Mouse (Mus musculus) neural tube, embryonic 13.5 days (tissue): Measurements from ENCODE around the gene Aadacl4. TPM values are rescaled to one million over a fixed set of nuclear protein-coding genes. Genes with fewer than 3 reads are reported as not detected.
"Not testable (repeated sequence)": the region's sequence is repeated elsewhere in the genome, so short reads cannot be mapped to it uniquely, and the experiment has no call there.

Source experiments
- ATAC-seq: fragments of 200-750 bp; cut with Nextera tagmentation; 2 replicates; pipeline ENCODE4 v1.8.0; 2017; ENCODE audit warnings: low read depth, mild to moderate bottlenecking, moderate TSS enrichment, moderate library complexity
- H3K27ac ChIP-seq: fragments of 300-500 bp; sonication (generic); replicated peaks from 2 replicates; pipeline ENCODE4 v1.5.1; 2015; ENCODE audit warnings: moderate library complexity, mild to moderate bottlenecking, inconsistent platforms
- H3K27me3 ChIP-seq: fragments of 300-500 bp; sonication (generic); 2 replicates; pipeline ENCODE4 v1.6.1; 2015; ENCODE audit warnings: mild to moderate bottlenecking, inconsistent platforms
- H3K36me3 ChIP-seq: fragments of 300-500 bp; sonication (generic); 2 replicates; pipeline ENCODE4 v1.6.1; 2015; ENCODE audit warnings: mild to moderate bottlenecking, inconsistent platforms
- H3K4me1 ChIP-seq: fragments of 300-500 bp; sonication (generic); replicated peaks from 2 replicates; pipeline ENCODE4 v1.6.1; 2015; ENCODE audit warnings: inconsistent platforms
- H3K4me2 ChIP-seq: fragments of 300-500 bp; sonication (generic); 2 replicates; pipeline ENCODE4 v1.6.1; 2015; ENCODE audit warnings: inconsistent platforms, mild to moderate bottlenecking, moderate library complexity
- H3K4me3 ChIP-seq: fragments of 300-500 bp; sonication (generic); 2 replicates; pipeline ENCODE4 v1.5.1; 2015; ENCODE audit warnings: mild to moderate bottlenecking, inconsistent platforms
- H3K9ac ChIP-seq: fragments of 300-500 bp; sonication (generic); 2 replicates; pipeline ENCODE4 v1.6.1; 2015; ENCODE audit warnings: moderate library complexity, mild to moderate bottlenecking, inconsistent platforms
- H3K9me3 ChIP-seq: fragments of 300-500 bp; sonication (generic); 2 replicates; pipeline ENCODE4 v1.6.1; 2016; ENCODE audit warnings: inconsistent platforms
- whole genome bisulfite sequencing: fragments of 180-500 bp; shearing (Covaris S2); methylation state at CpG from one replicate; pipeline ENCODE4 v1.1.7; 2015; 5-methylcytosine and 5-hydroxymethylcytosine counted together
- polyA plus RNA-seq: library from polyadenylated mRNA; unstranded; fragments of >200 nt; fragmentation: Nextera tagmentation; extraction: Ambion mirVana; gene quantifications from 2 replicates; pipeline ENCODE4 v1.2.1, GENCODE M21; 2015

Aadacl4 gene
- polyA plus RNA-seq: not detected in 2 replicates

DNA sequence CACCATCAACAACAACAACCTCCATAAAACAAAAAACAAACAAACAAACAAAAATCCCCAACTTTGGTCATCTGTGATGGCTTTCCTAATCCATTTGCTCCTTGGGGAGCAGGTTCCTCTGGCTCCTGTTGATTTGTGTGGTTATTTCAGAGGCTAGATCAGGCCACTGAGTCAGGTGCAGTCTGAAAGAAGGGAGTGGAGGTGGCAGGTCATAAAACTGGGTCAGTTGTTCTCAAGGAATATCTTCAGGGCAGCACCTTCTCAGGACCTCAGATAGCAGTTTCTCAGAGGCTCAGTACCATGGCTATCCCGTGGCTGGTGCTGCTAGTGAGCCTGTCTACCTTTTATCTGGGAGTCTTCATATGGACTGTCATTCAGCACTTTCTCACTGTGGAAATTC is at the start of gene Aadacl4:
TSS of gene Aadacl4 (plus strand) at position 301 of the 400 bp plus-strand sequence.
- H3K4me3 ChIP-seq: no peak within 1 kb of the TSS
- no peaks in the 10 kb centered on the region for H3K4me1 ChIP-seq
- no peak within 1 kb of the TSS for H3K9ac ChIP-seq
- H3K9me3 ChIP-seq: peaks cover 33% of the 10 kb centered on the region
- H3K27me3 ChIP-seq: no peaks in the 10 kb centered on the region
- H3K27ac ChIP-seq: no peak within 1 kb of the TSS
- H3K4me2 ChIP-seq: no peak within 1 kb of the TSS
- H3K36me3 ChIP-seq: no peaks in the 10 kb centered on the region
- no peak for ATAC-seq
- 50% methylated on average over 1 of the region's 1 CpGs for WGBS

DNA sequence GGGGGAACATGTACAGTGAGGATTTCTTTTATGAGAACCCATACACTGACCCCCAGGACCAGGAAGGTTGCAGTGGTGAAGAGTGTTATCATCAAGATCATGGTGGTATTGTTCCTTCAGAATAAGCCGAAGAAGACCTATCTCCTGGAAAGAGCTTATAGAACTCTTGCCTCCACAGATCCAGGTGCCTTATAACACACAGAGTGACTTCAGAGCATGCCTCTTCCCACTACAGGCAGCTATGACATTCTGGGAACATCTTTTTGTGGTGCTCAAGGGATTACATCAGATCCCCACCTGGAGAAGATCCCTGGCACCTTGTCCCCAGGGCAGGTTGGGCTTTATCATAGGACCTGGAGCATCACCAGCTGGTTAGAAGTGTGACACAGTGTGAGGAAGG is 48.5 kb upstream of the Aadacl4 start, which contains the start of gene Gm13124:
TSS of gene Gm13124 (minus strand) at position 101 of the 400 bp plus-strand sequence.
- 90% methylated on average over 1 of the region's 1 CpGs for WGBS
- Histone ChIP-seq H3K9me3 (peaks cover 33% of the 10 kb centered on the region), H3K4me1 (no peaks in the 10 kb centered on the region), H3K4me3 (no peak within 1 kb of the TSS), H3K9ac (no peak within 1 kb of the TSS), H3K4me2 (no peak within 1 kb of the TSS), H3K27ac (no peak within 1 kb of the TSS), H3K27me3 (no peaks in the 10 kb centered on the region), H3K36me3 (no peaks in the 10 kb centered on the region)
- no peak for ATAC-seq

DNA sequence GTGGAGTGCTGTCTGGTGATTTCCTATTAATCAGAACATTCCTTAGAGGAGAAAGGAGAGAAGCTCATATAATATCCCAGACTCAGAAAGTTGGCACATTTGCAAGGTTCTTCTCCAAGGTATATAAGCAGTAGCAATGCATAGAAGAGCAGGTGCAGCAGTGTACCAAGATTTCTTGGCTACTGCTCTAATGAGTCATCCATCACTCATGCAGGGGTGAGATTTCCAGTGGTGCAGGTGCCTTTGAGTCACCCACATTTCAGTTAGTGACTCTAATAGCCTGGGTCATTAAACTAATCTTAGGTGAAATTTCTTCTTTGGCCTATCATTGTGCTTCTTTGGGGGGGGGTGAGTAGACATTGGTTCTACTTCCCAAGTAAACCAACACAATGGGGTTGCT is 45.8 kb upstream of the Aadacl4 start:
- no peaks in the 10 kb centered on the region for H3K27me3 ChIP-seq
- no peaks in the 10 kb centered on the region for H3K4me1 ChIP-seq
- no peak overlapping the region for H3K9ac ChIP-seq
- no peak overlapping the region for H3K4me2 ChIP-seq
- no peak for ATAC-seq
- no peak overlapping the region for H3K4me3 ChIP-seq
- peaks cover 19% of the 10 kb centered on the region for H3K9me3 ChIP-seq
- H3K36me3 ChIP-seq: no peaks in the 10 kb centered on the region
- H3K27ac ChIP-seq: no peak overlapping the region

DNA sequence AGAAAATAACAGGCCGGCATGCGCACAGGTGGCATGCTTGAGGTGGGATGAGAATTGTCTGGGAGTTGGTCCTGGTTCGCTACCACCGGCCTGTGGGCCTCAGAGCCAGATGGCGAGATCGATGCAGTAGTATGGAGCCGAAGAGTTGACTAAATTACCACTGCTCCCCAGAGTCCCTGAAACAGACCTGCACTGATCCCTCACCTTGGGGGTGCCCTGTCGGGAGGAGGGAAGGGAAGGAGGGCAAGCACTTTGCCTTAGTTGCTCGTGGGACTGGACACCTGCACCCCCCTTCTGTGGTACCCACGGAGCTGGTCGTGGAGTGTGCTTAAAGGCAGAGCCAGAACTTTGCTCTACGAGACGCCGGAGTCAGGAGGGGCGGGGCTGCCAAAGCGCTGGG is 27.3 kb upstream of the Aadacl4 start:
- not testable (repeated sequence) for H3K4me3 ChIP-seq, H3K27ac ChIP-seq, H3K27me3 ChIP-seq, H3K4me1 ChIP-seq, ATAC-seq, H3K9ac ChIP-seq, H3K36me3 ChIP-seq, H3K4me2 ChIP-seq
- H3K9me3 ChIP-seq: peaks cover 42% of the 10 kb centered on the region
- 88% methylated on average over 14 of the region's 16 CpGs for whole genome bisulfite sequencing

DNA sequence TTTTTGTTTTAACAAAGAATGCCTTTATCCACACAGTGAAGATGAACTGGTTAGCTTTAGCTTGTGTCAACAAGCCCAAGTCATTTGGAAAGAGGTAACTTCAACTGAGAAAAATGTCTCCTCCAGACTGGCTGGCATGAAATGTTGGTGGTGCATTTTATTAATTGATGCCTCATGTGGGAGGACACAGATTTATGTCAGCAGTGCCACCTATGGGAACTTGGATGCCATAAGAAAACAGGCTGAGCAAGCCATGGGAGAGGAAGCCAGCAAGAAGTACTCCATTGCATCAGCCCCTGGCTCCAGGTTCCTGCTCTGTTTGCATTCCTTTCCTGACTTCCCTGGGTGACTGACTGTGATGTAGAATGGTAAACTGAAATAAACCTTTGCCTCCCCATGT is 20.7 kb upstream of the Aadacl4 start:
- no peak for ATAC-seq
- no peaks in the 10 kb centered on the region for H3K4me1 ChIP-seq
- H3K27ac ChIP-seq: no peak overlapping the region
- no peak overlapping the region for H3K4me3 ChIP-seq
- H3K36me3 ChIP-seq: no peaks in the 10 kb centered on the region
- peaks cover 32% of the 10 kb centered on the region for H3K9me3 ChIP-seq
- no peak overlapping the region for H3K9ac ChIP-seq
- no peak overlapping the region for H3K4me2 ChIP-seq
- no peaks in the 10 kb centered on the region for H3K27me3 ChIP-seq

DNA sequence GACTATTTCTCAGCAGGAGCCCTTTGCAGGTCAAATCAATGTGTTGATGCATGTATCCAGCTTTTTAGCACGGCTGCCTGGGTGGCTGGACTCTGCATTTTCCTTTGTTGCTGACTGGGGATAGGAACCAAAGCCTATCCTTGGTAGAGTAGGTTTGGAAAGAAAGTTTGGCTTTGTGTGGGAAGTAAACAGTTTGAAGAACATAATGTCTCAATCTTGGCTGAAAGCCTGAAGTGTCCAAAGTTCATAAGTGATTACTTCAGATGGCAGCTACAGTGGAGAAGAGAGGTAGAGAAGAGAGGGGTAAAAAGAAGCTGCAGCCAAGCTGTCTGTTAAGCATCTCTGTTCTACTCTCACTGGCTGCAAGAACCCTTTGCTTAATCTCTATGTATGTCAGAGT is 1.1 kb downstream of the Aadacl4 start:
- H3K9ac ChIP-seq: no peak overlapping the region
- H3K27ac ChIP-seq: no peak overlapping the region
- no peaks in the 10 kb centered on the region for H3K4me1 ChIP-seq
- H3K4me3 ChIP-seq: no peak overlapping the region
- no peak for ATAC-seq
- 59% methylated on average over 1 of the region's 1 CpGs for WGBS
- peaks cover 38% of the 10 kb centered on the region for H3K9me3 ChIP-seq
- no peak overlapping the region for H3K4me2 ChIP-seq
- H3K36me3 ChIP-seq: no peaks in the 10 kb centered on the region
- H3K27me3 ChIP-seq: no peaks in the 10 kb centered on the region

DNA sequence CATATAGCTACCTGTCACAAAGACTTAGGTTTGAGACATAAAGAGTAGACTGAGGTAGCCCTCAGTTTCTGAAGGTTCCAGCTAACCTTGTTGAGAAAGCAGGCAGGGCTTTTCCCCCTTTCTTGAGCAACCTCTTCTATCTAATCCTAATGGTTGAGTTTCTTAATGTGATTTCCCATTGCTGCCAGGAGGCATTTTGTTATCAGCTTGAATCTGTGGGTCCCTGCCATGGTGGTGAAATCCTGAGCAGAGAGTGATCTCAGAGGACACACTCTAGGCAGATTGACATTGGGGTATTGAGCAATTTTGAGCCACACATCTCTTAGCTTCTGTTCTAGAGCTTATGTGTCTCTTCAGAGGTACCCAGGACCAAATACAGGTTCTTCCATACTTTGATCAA is 24.8 kb downstream of the Aadacl4 start:
- peaks cover 22% of the 10 kb centered on the region for H3K9me3 ChIP-seq
- no peak for ATAC-seq
- H3K4me1 ChIP-seq: no peaks in the 10 kb centered on the region

More for the DNA sequence above, 24.8 kb downstream of the Aadacl4 start:
- H3K27ac ChIP-seq: no peak overlapping the region
- no peak overlapping the region for H3K4me2 ChIP-seq
- no peaks in the 10 kb centered on the region for H3K36me3 ChIP-seq
- H3K27me3 ChIP-seq: no peaks in the 10 kb centered on the region
- H3K4me3 ChIP-seq: no peak overlapping the region
- H3K9ac ChIP-seq: no peak overlapping the region

Other genes starting within 250 kb of the Aadacl4 start
- not detected in 2 replicates for gene Pramef20, start 235.8 kb upstream of the Aadacl4 start, polyA plus RNA-seq
- not detected in 2 replicates for gene Pramef12, start 205.2 kb upstream of the Aadacl4 start, polyA plus RNA-seq
- not detected in 2 replicates for gene 1700012P22Rik, start 174.9 kb upstream of the Aadacl4 start, polyA plus RNA-seq
- not detected in 2 replicates for gene Gm9944, start 160.4 kb upstream of the Aadacl4 start, polyA plus RNA-seq
- not detected in 2 replicates for gene Aadacl3, start 150.0 kb upstream of the Aadacl4 start, polyA plus RNA-seq
- gene 9430007A20Rik, start 93.9 kb upstream of the Aadacl4 start, polyA plus RNA-seq: not detected in 2 replicates
- not detected in 2 replicates for gene Gm13124, start 48.6 kb upstream of the Aadacl4 start, polyA plus RNA-seq
- gene Gm436, start 72.7 kb downstream of the Aadacl4 start, polyA plus RNA-seq: not detected in 2 replicates
- not detected in 2 replicates for gene Gm13178, start 107.7 kb downstream of the Aadacl4 start, polyA plus RNA-seq
- not detected in 2 replicates for gene Gm438, start 172.9 kb downstream of the Aadacl4 start, polyA plus RNA-seq